Mouse (Mus musculus) heart, embryonic 13.5 days (tissue): Measurements from ENCODE around the gene Abhd6. TPM values are rescaled to one million over a fixed set of nuclear protein-coding genes. Genes with fewer than 3 reads are reported as not detected.

ENCODE experiments used
- ATAC-seq: fragments of 200-750 bp; cut with Nextera tagmentation; 2 replicates; pipeline ENCODE4 v1.8.0; 2017; ENCODE audit warnings: moderate TSS enrichment; ENCODE audit not compliant: insufficient number of reproducible peaks, low FRiP score, low TSS enrichment; ENCODE audit errors: extremely low read depth
- H3K27ac ChIP-seq: fragments of 300-500 bp; sonication (generic); replicated peaks from 2 replicates; pipeline ENCODE4 v1.5.1; 2015; ENCODE audit warnings: moderate library complexity, mild to moderate bottlenecking, inconsistent platforms
- H3K27me3 ChIP-seq: fragments of 300-500 bp; sonication (generic); replicated peaks from 2 replicates; pipeline ENCODE4 v1.6.1; 2015; ENCODE audit warnings: mild to moderate bottlenecking, inconsistent platforms
- H3K36me3 ChIP-seq: fragments of 300-500 bp; sonication (generic); 2 replicates; pipeline ENCODE4 v1.6.1; 2015; ENCODE audit warnings: mild to moderate bottlenecking, inconsistent platforms
- H3K4me1 ChIP-seq: fragments of 300-500 bp; sonication (generic); 2 replicates; pipeline ENCODE4 v1.6.1; 2015; ENCODE audit warnings: inconsistent platforms
- H3K4me2 ChIP-seq: fragments of 300-500 bp; sonication (generic); 2 replicates; pipeline ENCODE4 v1.6.1; 2015; ENCODE audit warnings: inconsistent platforms, mild to moderate bottlenecking, moderate library complexity
- H3K4me3 ChIP-seq: fragments of 300-500 bp; sonication (generic); 2 replicates; pipeline ENCODE4 v1.5.1; 2015; ENCODE audit warnings: moderate library complexity, mild to moderate bottlenecking, inconsistent platforms
- H3K9ac ChIP-seq: fragments of 300-500 bp; sonication (generic); 2 replicates; pipeline ENCODE4 v1.6.1; 2015; ENCODE audit warnings: inconsistent platforms, mild to moderate bottlenecking, moderate library complexity
- H3K9me3 ChIP-seq: fragments of 300-500 bp; sonication (generic); 2 replicates; pipeline ENCODE4 v1.6.1; 2016; ENCODE audit warnings: inconsistent platforms
- WGBS: fragments of 180-500 bp; shearing (Covaris S2); methylation state at CpG from one replicate; pipeline ENCODE4 v1.1.7; 2015; ENCODE audit warnings: mixed read lengths; 5-methylcytosine and 5-hydroxymethylcytosine counted together
- polyA plus RNA-seq: library from polyadenylated mRNA; unstranded; fragments of >200 nt; fragmentation: Nextera tagmentation; extraction: Ambion mirVana; gene quantifications from 2 replicates; pipeline ENCODE4 v1.2.1, GENCODE M21; 2015

The Abhd6 gene
- polyA plus RNA-seq, 1 experiment from 2014 or later, result 10.4 TPM

GRCm38 (mm10) chr14:8015756-8016155 is 13.1 kb downstream of the Abhd6 start:
- Histone ChIP-seq H3K4me2 (no peak overlapping the region), H3K9me3 (no peaks in the 10 kb centered on the region), H3K36me3 (no peaks in the 10 kb centered on the region), H3K4me1 (no peaks in the 10 kb centered on the region), H3K27ac (no peak overlapping the region), H3K4me3 (no peak overlapping the region), H3K27me3 (no peaks in the 10 kb centered on the region), H3K9ac (no peak overlapping the region)
- ATAC-seq, result no peak
- 88% methylated on average over 6 of the region's 6 CpGs for WGBS

GRCm38 (mm10) chr14:8016276-8016675 is 13.6 kb downstream of the Abhd6 start:
- 84% methylated on average over 6 of the region's 6 CpGs for WGBS
- ATAC-seq, result no peak
- no peak overlapping the region for H3K4me3 ChIP-seq
- H3K27me3 ChIP-seq, result no peaks in the 10 kb centered on the region
- no peak overlapping the region for H3K27ac ChIP-seq
- H3K36me3 ChIP-seq, result no peaks in the 10 kb centered on the region
- H3K4me2 ChIP-seq, result no peak overlapping the region
- no peak overlapping the region for H3K9ac ChIP-seq
- no peaks in the 10 kb centered on the region for H3K4me1 ChIP-seq
- H3K9me3 ChIP-seq, result no peaks in the 10 kb centered on the region

DNA sequence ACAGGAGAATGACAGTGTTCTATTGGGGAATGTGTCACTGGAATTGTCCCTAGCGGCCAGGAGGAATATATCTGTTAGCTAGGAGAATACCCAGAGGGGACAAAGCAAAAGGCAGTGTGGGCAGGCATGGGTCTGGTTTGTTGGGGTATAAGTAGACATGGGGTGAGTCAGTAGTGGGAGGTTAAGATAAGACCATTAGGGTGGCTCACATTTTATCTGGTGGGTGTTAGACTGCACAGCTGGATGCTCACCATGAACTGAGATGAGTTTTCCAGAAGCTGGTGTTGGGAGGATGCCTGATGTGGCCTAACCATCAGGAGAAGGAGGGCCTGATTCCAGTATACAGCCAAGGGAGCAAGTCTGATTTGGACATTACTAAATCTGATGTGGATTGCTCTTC is 14.2 kb downstream of the Abhd6 start:
- no peaks in the 10 kb centered on the region for H3K36me3 ChIP-seq
- no peaks in the 10 kb centered on the region for H3K9me3 ChIP-seq
- no peak overlapping the region for H3K9ac ChIP-seq
- ATAC-seq, result no peak
- H3K27ac ChIP-seq, result no peak overlapping the region
- no peak overlapping the region for H3K4me3 ChIP-seq
- H3K4me1 ChIP-seq, result no peaks in the 10 kb centered on the region
- H3K4me2 ChIP-seq, result no peak overlapping the region
- 58% methylated on average over 1 of the region's 1 CpGs for WGBS
- H3K27me3 ChIP-seq, result no peaks in the 10 kb centered on the region

GRCm38 (mm10) chr14:8020011-8020410 is 17.3 kb downstream of the Abhd6 start:
- H3K27me3 ChIP-seq, result no peaks in the 10 kb centered on the region
- ATAC-seq, result no peak
- no peaks in the 10 kb centered on the region for H3K9me3 ChIP-seq
- H3K4me3 ChIP-seq, result no peak overlapping the region
- no peaks in the 10 kb centered on the region for H3K36me3 ChIP-seq
- 88% methylated on average over 1 of the region's 1 CpGs for WGBS
- no peak overlapping the region for H3K27ac ChIP-seq
- H3K9ac ChIP-seq, result no peak overlapping the region
- no peak overlapping the region for H3K4me2 ChIP-seq
- H3K4me1 ChIP-seq, result peaks cover 14% of the 10 kb centered on the region

GRCm38 (mm10) chr14:8020546-8020945 is 17.8 kb downstream of the Abhd6 start:
- WGBS, result 80% methylated on average over 7 of the region's 7 CpGs
- Histone ChIP-seq H3K4me2 (no peak overlapping the region), H3K9ac (no peak overlapping the region), H3K4me3 (no peak overlapping the region), H3K27ac (no peak overlapping the region), H3K36me3 (no peaks in the 10 kb centered on the region), H3K9me3 (no peaks in the 10 kb centered on the region), H3K27me3 (no peaks in the 10 kb centered on the region), H3K4me1 (peaks cover 14% of the 10 kb centered on the region)
- no peak for ATAC-seq

DNA sequence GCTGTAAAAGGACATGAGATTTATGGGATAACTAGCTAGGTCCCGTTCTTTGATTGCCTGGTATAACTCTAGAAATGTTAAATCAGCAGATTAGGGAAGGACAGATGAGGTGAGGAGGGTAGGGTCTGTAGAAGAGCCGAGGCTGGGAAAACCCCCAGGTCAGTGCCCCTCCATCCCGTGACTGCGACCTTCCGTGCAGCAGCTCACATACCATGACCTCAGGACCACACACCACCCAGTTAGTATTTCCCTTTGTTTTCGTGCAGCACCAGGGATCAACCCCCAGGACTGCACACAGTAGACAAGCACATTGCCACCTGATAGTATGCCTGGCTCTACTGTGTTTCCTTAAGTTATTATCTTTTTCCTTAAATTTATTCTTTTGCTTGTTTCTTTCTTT is 21.8 kb downstream of the Abhd6 start:
- Histone ChIP-seq H3K27ac (no peak overlapping the region), H3K4me2 (no peak overlapping the region), H3K4me1 (peaks cover 18% of the 10 kb centered on the region), H3K4me3 (no peak overlapping the region), H3K36me3 (no peaks in the 10 kb centered on the region), H3K9me3 (no peaks in the 10 kb centered on the region), H3K9ac (no peak overlapping the region), H3K27me3 (no peaks in the 10 kb centered on the region)
- no peak for ATAC-seq
- WGBS, result 36% methylated on average over 6 of the region's 6 CpGs

DNA sequence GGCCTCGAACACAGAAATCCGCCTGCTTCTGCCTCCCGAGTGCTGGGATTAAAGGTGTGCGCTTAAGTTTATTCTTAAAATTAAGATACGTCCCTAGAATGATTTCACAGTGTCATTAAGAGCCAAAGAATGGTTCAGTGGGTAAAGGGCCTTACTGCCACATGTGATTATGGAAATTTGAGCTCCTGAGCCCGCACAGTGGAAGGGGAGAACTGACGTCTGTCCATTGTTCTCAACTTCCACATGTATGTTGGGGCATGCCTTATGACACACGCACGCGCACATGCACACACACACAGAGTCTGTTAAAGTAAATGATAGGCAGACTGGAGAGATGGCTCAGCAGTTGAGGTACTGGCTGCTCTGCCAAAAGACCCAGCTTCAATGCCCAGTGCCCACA is 22.2 kb downstream of the Abhd6 start:
- ATAC-seq, result no peak

GRCm38 (mm10) chr14:8026769-8027531 is 24.2 kb downstream of the Abhd6 start:
- 67% methylated on average over 10 of the region's 10 CpGs for WGBS
- no peak for ATAC-seq
- no peak overlapping the region for H3K9ac ChIP-seq
- H3K36me3 ChIP-seq, result no peaks in the 10 kb centered on the region
- no peak overlapping the region for H3K27ac ChIP-seq
- H3K4me2 ChIP-seq, result no peak overlapping the region
- H3K27me3 ChIP-seq, result no peaks in the 10 kb centered on the region
- no peaks in the 10 kb centered on the region for H3K9me3 ChIP-seq
- H3K4me3 ChIP-seq, result no peak overlapping the region
- peaks cover 30% of the 10 kb centered on the region for H3K4me1 ChIP-seq

More for the DNA sequence above, 22.2 kb downstream of the Abhd6 start:
- Histone ChIP-seq H3K9ac (no peak overlapping the region), H3K4me3 (no peak overlapping the region), H3K27ac (no peak overlapping the region), H3K36me3 (no peaks in the 10 kb centered on the region), H3K4me1 (peaks cover 20% of the 10 kb centered on the region), H3K4me2 (no peak overlapping the region), H3K27me3 (no peaks in the 10 kb centered on the region), H3K9me3 (no peaks in the 10 kb centered on the region)
- WGBS, result 85% methylated on average over 10 of the region's 10 CpGs

- Histone ChIP-seq H3K27me3 (no peaks in the 10 kb centered on the region), H3K9me3 (no peaks in the 10 kb centered on the region), H3K36me3 (no peaks in the 10 kb centered on the region), H3K4me3 (no peak overlapping the region), H3K4me1 (peaks cover 36% of the 10 kb centered on the region), H3K27ac (no peak overlapping the region), H3K9ac (no peak overlapping the region), H3K4me2 (no peak overlapping the region)
- WGBS, result 69% methylated on average over 5 of the region's 5 CpGs
- no peak for ATAC-seq
These were observed 25.4 kb downstream of the Abhd6 start for GRCm38 (mm10) chr14:8028086-8028485.

- Histone ChIP-seq H3K36me3 (no peaks in the 10 kb centered on the region), H3K4me3 (no peak overlapping the region), H3K4me1 (peaks cover 22% of the 10 kb centered on the region), H3K27ac (peak overlapping the region; percentile 73), H3K9ac (no peak overlapping the region), H3K9me3 (no peaks in the 10 kb centered on the region), H3K27me3 (no peaks in the 10 kb centered on the region), H3K4me2 (no peak overlapping the region)
- 82% methylated on average over 1 of the region's 1 CpGs for WGBS
- ATAC-seq, result no peak
These were observed 27.1 kb downstream of the Abhd6 start for GRCm38 (mm10) chr14:8029752-8030151.

DNA sequence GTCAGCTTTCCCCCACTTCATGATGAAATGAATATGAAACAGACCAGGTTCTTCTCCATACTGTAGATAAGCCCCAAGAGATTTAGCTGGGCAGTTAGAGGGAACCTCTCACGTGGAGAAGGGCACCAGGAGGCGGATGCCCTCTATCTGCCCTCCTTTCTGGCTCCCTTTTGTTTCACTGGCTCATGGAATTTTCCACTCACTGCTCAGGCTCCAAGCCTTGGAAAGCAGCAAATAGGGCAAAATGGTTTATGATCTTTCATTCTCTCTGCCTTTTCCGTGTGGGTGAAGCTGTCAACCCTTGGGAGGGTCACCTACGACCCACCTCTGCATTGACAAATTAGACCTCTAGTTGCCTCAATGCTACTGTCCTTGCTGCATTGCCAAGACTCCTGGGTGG is 27.8 kb downstream of the Abhd6 start:
- no peaks in the 10 kb centered on the region for H3K9me3 ChIP-seq
- no peak for ATAC-seq
- no peaks in the 10 kb centered on the region for H3K36me3 ChIP-seq
- peak overlapping the region; percentile 73 for H3K27ac ChIP-seq
- no peak overlapping the region for H3K9ac ChIP-seq
- H3K4me3 ChIP-seq, result no peak overlapping the region
- peaks cover 22% of the 10 kb centered on the region for H3K4me1 ChIP-seq
- H3K27me3 ChIP-seq, result no peaks in the 10 kb centered on the region
- H3K4me2 ChIP-seq, result no peak overlapping the region
- 44% methylated on average over 4 of the region's 4 CpGs for WGBS
